Mouse (Mus musculus): ENCODE data around the gene Sost. TPM values are rescaled to one million over a fixed set of nuclear protein-coding genes. Genes with fewer than 3 reads are reported as not detected.
A peak's percentile ranks its signal among the peaks of the same experiment; 100 is the strongest.

Sost gene
- polyA plus RNA-seq, 1 experiment from 2014 or later: 1.8 TPM

- ATAC-seq (replicated peaks; ENCODE audit: low FRiP score, low read depth) (no peak), DNase-seq (ENCODE audit: low spot score) (no peak)
- Histone ChIP-seq H3K4me2 (ENCODE audit: low read length) (no peak overlapping the region), H3K4me3 (replicated peaks; ENCODE audit: low read depth, low read length) (no peak overlapping the region), H3K27me3 (ENCODE audit: insufficient read depth, low read length) (no peaks in the 10 kb centered on the region), H3K27ac (no peak overlapping the region), H3K4me1 (replicated peaks; ENCODE audit: insufficient read depth, low read length) (no peaks in the 10 kb centered on the region; the same call in 1 of the 2 replicates), H3K36me3 (ENCODE audit: insufficient read depth, low read length) (no peaks in the 10 kb centered on the region), H3K9ac (ENCODE audit: low read depth, low read length) (no peak overlapping the region), H3K9me3 (replicated peaks; ENCODE audit: low read length) (no peaks in the 10 kb centered on the region)
- 56% methylated on average over 3 of the region's 3 CpGs for whole genome bisulfite sequencing
- TF ChIP-seq CTCF (IDR thresholded peaks at IDR 0.05; ENCODE audit: low read depth): no peak
These were observed 23.8 kb downstream of the Sost start for GRCm38 (mm10) chr11:101943055-101943454.

- DNase-seq (ENCODE audit: low spot score) (peak; percentile 49), ATAC-seq (replicated peaks; ENCODE audit: low FRiP score, low read depth) (no peak)
- Histone ChIP-seq H3K36me3 (ENCODE audit: insufficient read depth, low read length) (no peaks in the 10 kb centered on the region), H3K4me2 (ENCODE audit: low read length) (peak overlapping the region; percentile 71), H3K4me1 (replicated peaks; ENCODE audit: insufficient read depth, low read length) (peaks cover 6% of the 10 kb centered on the region; the same call in 1 of the 2 replicates), H3K9ac (ENCODE audit: low read depth, low read length) (peak overlapping the region; percentile 56; the same call in 1 of the 2 replicates), H3K27me3 (ENCODE audit: insufficient read depth, low read length) (no peaks in the 10 kb centered on the region), H3K27ac (no peak overlapping the region), H3K4me3 (replicated peaks; ENCODE audit: low read depth, low read length) (peak overlapping the region; percentile 33), H3K9me3 (replicated peaks; ENCODE audit: low read length) (no peaks in the 10 kb centered on the region)
- under 1% methylated on average over 32 of the region's 32 CpGs for WGBS
- TF ChIP-seq CTCF (IDR thresholded peaks at IDR 0.05; ENCODE audit: low read depth): no peak
These were observed 29.7 kb downstream of the Sost start for GRCm38 (mm10) chr11:101937108-101937507.

DNA sequence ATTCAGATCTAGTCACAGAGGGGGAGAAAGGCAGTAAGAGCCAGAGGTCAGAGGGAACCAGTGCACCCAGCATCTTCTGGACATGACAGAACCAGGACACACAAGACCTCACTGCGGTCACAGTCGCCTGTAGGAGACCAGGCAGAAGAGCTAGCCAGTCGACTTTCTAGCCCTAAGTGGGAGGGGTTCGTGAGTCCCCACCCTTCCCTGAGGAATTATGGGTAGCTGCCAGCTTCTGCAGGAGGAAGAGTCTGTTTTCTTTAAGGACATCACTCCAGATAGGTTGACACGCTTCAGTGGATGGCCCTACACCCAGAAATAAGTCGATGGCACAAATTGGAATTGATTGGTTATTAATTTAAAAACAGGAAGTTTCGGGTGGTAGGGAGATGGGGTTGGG, 30.4 kb downstream of the Sost start:
- H3K4me2 ChIP-seq (ENCODE audit: low read length): no peak overlapping the region
- no peak for DNase-seq (ENCODE audit: low spot score)

GRCm38 (mm10) chr11:101935743-101936142, 31.1 kb downstream of the Sost start:
- DNase-seq (ENCODE audit: low spot score): no peak
- WGBS: 29% methylated on average over 3 of the region's 3 CpGs

More for the DNA sequence above, 30.4 kb downstream of the Sost start:
- peaks cover 6% of the 10 kb centered on the region; the same call in 1 of the 2 replicates for H3K4me1 ChIP-seq (replicated peaks; ENCODE audit: insufficient read depth, low read length)
- no peak for ATAC-seq (replicated peaks; ENCODE audit: low FRiP score, low read depth)
- no peak for TF ChIP-seq CTCF (IDR thresholded peaks at IDR 0.05; ENCODE audit: low read depth)
- H3K27me3 ChIP-seq (ENCODE audit: insufficient read depth, low read length): no peaks in the 10 kb centered on the region
- H3K27ac ChIP-seq: no peak overlapping the region
- 50% methylated on average over 7 of the region's 7 CpGs for WGBS
- no peaks in the 10 kb centered on the region for H3K9me3 ChIP-seq (replicated peaks; ENCODE audit: low read length)
- H3K4me3 ChIP-seq (replicated peaks; ENCODE audit: low read depth, low read length): no peak overlapping the region
- no peak overlapping the region for H3K9ac ChIP-seq (ENCODE audit: low read depth, low read length)
- H3K36me3 ChIP-seq (ENCODE audit: insufficient read depth, low read length): no peaks in the 10 kb centered on the region

GRCm38 (mm10) chr11:101931978-101932377, 34.8 kb downstream of the Sost start:
- Histone ChIP-seq H3K9ac (ENCODE audit: low read depth, low read length) (no peak overlapping the region), H3K4me1 (replicated peaks; ENCODE audit: insufficient read depth, low read length) (peaks cover 3% of the 10 kb centered on the region; the same call in 1 of the 2 replicates), H3K27me3 (ENCODE audit: insufficient read depth, low read length) (no peaks in the 10 kb centered on the region), H3K4me3 (replicated peaks; ENCODE audit: low read depth, low read length) (no peak overlapping the region), H3K4me2 (ENCODE audit: low read length) (no peak overlapping the region), H3K27ac (no peak overlapping the region), H3K36me3 (ENCODE audit: insufficient read depth, low read length) (no peaks in the 10 kb centered on the region), H3K9me3 (replicated peaks; ENCODE audit: low read length) (no peaks in the 10 kb centered on the region)
- TF ChIP-seq CTCF (IDR thresholded peaks at IDR 0.05; ENCODE audit: low read depth): no peak
- ATAC-seq (replicated peaks; ENCODE audit: low FRiP score, low read depth): no peak
- 43% methylated on average over 4 of the region's 4 CpGs for WGBS
- DNase-seq (ENCODE audit: low spot score): no peak

More at GRCm38 (mm10) chr11:101935743-101936142, 31.1 kb downstream of the Sost start:
- no peaks in the 10 kb centered on the region for H3K9me3 ChIP-seq (replicated peaks; ENCODE audit: low read length)
- H3K27me3 ChIP-seq (ENCODE audit: insufficient read depth, low read length): no peaks in the 10 kb centered on the region
- ATAC-seq (replicated peaks; ENCODE audit: low FRiP score, low read depth): no peak
- no peak overlapping the region for H3K27ac ChIP-seq
- H3K4me2 ChIP-seq (ENCODE audit: low read length): no peak overlapping the region
- no peaks in the 10 kb centered on the region for H3K36me3 ChIP-seq (ENCODE audit: insufficient read depth, low read length)
- H3K4me1 ChIP-seq (replicated peaks; ENCODE audit: insufficient read depth, low read length): peaks cover 6% of the 10 kb centered on the region; the same call in 1 of the 2 replicates
- H3K9ac ChIP-seq (ENCODE audit: low read depth, low read length): no peak overlapping the region
- TF ChIP-seq CTCF (IDR thresholded peaks at IDR 0.05; ENCODE audit: low read depth): no peak
- no peak overlapping the region for H3K4me3 ChIP-seq (replicated peaks; ENCODE audit: low read depth, low read length)

GRCm38 (mm10) chr11:101928030-101928762, 38.6 kb downstream of the Sost start:
- no peaks in the 10 kb centered on the region for H3K27me3 ChIP-seq (ENCODE audit: insufficient read depth, low read length)
- H3K27ac ChIP-seq: 0 out of 2 replicates have a peak overlapping the region, but pooled peaks have one; percentile 31
- H3K9ac ChIP-seq (ENCODE audit: low read depth, low read length): no peak overlapping the region
- peak; percentile 44 for DNase-seq (ENCODE audit: low spot score)
- H3K36me3 ChIP-seq (ENCODE audit: insufficient read depth, low read length): no peaks in the 10 kb centered on the region
- H3K9me3 ChIP-seq (replicated peaks; ENCODE audit: low read length): no peaks in the 10 kb centered on the region
- ATAC-seq (replicated peaks; ENCODE audit: low FRiP score, low read depth): peak; percentile 52
- H3K4me3 ChIP-seq (replicated peaks; ENCODE audit: low read depth, low read length): no peak overlapping the region
- no peak overlapping the region for H3K4me2 ChIP-seq (ENCODE audit: low read length)
- WGBS: 38% methylated on average over 25 of the region's 25 CpGs
- no peaks in the 10 kb centered on the region for H3K4me1 ChIP-seq (replicated peaks; ENCODE audit: insufficient read depth, low read length)
- peak; percentile 66 for TF ChIP-seq CTCF (IDR thresholded peaks at IDR 0.05; ENCODE audit: low read depth)

Data from kidney, postnatal 0 days (tissue).